Mouse (Mus musculus) urinary bladder, postnatal 4 days (tissue): Measurements from ENCODE around the gene Tnnc2.
"Not testable (repeated sequence)": the region's sequence is repeated elsewhere in the genome, so short reads cannot be mapped to it uniquely, and the experiment has no call there.

Experiments used
- DNase-seq, 2 experiments: peaks; one replicate each; pipeline ENCODE4 v3.0.0; 2021 to 2022; ENCODE audit warnings: low spot score in 2 of 2

Gene Tnnc2

GRCm38 (mm10) chr2:164779481-164780086 is at the start of gene Tnnc2:
Gene Tnnc2, minus strand, starts transcription at chr2:164779967.
- no peak for DNase-seq

- DNase-seq, result no peak
Measured at GRCm38 (mm10) chr2:164829090-164829489, 49.3 kb upstream of the Tnnc2 start.

GRCm38 (mm10) chr2:164828437-164828836 is 48.7 kb upstream of the Tnnc2 start, which contains the start of gene Spata25:
Gene Spata25, minus strand, starts transcription at chr2:164828537.
- no peak for DNase-seq

- DNase-seq, result no peak
Measured at GRCm38 (mm10) chr2:164827146-164827850, 47.5 kb upstream of the Tnnc2 start.

GRCm38 (mm10) chr2:164825521-164825920 is 45.8 kb upstream of the Tnnc2 start:
- DNase-seq, result no peak

DNA sequence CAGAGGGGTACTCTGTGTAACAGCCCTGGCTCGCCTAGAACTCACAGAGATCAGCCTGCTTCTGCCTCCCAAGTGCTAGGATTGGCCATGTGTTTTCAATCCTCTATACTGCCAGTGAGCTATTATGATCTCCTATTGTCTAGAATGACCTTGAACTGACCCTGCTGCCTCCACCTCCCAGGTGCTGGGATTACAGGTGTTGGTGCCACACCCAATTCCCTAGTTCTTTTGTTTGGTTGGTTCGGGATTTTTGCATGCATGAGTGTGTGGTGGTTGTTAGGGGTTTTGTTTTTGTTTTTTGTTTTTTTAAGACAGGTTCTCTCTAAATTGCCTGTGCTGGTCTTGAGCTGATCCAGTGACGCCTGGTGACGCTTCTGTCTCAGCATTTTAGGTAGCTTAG is 44.2 kb upstream of the Tnnc2 start:
- DNase-seq, result no peak

GRCm38 (mm10) chr2:164823181-164823585 is 43.4 kb upstream of the Tnnc2 start:
- no peak for DNase-seq

- DNase-seq, result peak; percentile 99 to 100
Measured at GRCm38 (mm10) chr2:164822636-164823165, 42.9 kb upstream of the Tnnc2 start, which contains the start of gene Zswim1. Gene Zswim1, plus strand, starts transcription at chr2:164822686.

GRCm38 (mm10) chr2:164821060-164821459 is 41.3 kb upstream of the Tnnc2 start:
- no peak for DNase-seq

- DNase-seq, result no peak
Measured at GRCm38 (mm10) chr2:164817703-164818102, 37.9 kb upstream of the Tnnc2 start.

DNA sequence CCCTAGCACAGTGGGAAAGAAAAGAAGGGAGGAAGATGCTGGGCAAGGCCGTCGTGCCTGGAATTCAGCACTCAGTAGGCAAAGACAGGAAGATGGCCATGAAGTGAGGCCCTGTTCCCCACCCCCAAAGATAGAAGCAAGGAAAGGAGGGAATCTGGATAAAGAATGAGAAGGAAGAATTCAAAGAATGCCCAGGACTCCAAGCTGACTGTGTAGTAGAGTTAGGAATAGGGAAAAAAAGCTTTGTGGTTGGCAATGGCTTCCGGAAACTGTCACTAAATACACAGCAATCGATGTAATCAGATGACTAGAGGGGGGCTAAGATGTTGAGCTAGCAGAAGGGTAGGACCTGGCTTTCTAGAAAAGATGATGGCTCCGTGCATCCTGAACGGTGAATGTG is 37.4 kb upstream of the Tnnc2 start:
- DNase-seq, result no peak

- DNase-seq, result no peak
Measured at GRCm38 (mm10) chr2:164815821-164816220, 36.1 kb upstream of the Tnnc2 start.

DNA sequence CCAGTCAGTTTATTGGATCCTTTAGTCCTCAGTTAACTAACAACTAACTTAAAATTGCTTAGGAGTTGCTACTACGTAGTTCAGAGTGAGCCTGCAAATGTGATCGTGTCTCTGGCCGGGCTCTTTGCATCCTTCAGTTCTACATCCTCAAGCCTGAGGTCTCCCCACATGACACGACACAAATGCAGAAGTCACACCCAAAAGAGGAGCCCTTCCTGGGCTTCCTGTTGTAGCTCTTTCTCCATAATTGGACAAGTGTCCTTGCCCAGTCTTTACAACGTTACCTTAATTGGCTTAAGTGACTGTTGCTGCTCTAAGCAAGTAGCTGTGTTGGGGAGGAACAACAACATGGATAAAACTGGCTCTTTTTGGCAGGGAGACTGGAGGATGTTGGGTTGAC is 35.6 kb upstream of the Tnnc2 start:
- no peak for DNase-seq

DNA sequence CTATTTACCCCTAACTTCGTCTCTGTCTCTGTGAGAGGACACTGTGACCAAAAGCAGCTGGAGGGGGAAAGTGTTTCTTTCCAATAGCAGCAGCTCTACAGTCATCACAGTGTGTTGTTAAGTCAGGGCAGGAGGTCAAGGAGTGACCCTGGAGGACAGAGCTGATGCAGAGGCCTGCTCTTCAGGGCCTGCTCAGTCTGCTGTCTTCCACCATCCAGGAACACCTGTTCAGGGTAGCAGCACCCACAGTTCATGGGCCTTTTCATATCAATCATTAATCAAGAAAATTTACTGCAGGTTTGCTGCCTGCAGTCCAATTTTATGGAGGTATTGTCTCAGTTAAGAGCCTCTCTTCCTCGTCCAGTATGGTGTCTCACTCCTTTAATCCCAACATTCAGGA is 33.8 kb upstream of the Tnnc2 start:
- no peak for DNase-seq

- DNase-seq, result no peak
Measured at GRCm38 (mm10) chr2:164806614-164807013, 26.8 kb upstream of the Tnnc2 start.

- no peak for DNase-seq
Measured at GRCm38 (mm10) chr2:164805332-164805718, 25.6 kb upstream of the Tnnc2 start.

GRCm38 (mm10) chr2:164804533-164805331 is 25.0 kb upstream of the Tnnc2 start, which contains the start of the genes Acot8 and Zswim3:
Gene Acot8, minus strand, starts transcription at chr2:164804882.
Gene Zswim3, plus strand, starts transcription at chr2:164805098.
- peak; percentile 96 to 97 for DNase-seq

GRCm38 (mm10) chr2:164803921-164804313 is 24.1 kb upstream of the Tnnc2 start:
- no peak for DNase-seq

DNA sequence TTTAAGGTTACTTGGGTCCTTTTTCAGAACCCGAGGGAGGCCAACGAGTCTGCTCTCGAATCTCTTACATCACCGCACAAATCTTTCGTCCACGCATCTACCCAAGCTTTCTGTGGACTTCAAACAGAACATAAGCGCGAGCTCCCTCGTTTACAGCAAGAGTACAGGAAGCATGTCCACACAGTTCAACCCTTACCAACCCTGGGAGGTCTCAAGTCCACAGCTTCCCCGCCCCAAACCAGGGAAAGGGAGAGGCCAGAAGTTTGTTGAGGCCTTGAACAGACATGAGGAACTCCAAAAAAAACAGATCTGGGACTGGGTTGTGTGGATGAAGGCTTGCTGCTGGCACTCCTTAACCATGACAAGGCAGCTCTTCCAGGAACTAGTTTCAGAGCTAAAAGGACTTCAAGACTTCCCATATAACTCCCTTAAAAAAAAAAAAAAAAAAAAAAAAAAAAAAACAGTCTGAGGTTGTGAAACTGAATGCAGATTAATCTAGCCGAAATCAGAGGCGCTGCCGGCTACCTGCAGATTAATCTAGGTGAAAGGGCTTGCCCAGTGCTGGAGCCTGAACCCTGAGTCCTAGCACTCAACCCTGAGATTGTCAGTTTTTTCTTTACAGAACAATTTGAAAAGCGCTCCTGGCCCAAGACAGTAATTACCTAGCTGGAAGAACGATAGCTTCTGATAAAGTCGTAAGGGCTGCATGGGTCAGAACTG is 23.6 kb upstream of the Tnnc2 start:
- no peak for DNase-seq

GRCm38 (mm10) chr2:164800252-164801004 is 20.7 kb upstream of the Tnnc2 start:
- DNase-seq, result no peak

- not testable (repeated sequence) for DNase-seq
Measured at GRCm38 (mm10) chr2:164798554-164798953, 18.8 kb upstream of the Tnnc2 start.
